ENCODE assay signal across 9 mouse cellular contexts in the genomic region with DNA sequence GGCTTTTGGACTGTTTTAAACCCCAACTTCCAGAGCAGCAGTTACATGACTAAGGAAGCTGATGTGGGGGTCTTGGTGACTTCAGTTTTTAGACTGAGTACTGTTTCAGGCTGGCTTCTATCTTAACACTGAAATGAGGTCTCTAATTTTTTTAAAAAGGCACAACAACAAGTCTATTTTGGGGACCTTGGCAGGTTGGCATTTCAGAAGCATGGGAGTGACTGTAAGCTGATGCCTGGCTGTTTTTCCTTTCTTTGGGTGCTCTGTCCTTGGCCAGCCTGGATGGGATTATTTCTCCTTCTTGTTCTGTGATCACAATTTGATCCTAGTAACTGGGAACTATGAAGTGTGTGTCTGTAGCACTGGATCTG.
DNase-seq lines count a peak whose midpoint lies in the region; ATAC-seq and TF ChIP-seq lines count a peak whose summit lies in the region.
"Had no signal": no experiment of that assay in that cellular context is flagged by ENCODE, and none has a peak within 500 bp of the region (broad histone marks: within the 10 kb centered on the region; RNA-seq: fewer than 3 reads in every experiment).

No protein-coding gene starts in this region.

- TF ChIP-seq EP300 in heart, postnatal 0 days (IDR thresholded peaks at IDR 0.05; ENCODE audit: low read depth) = no peak

- H3K36me3 ChIP-seq in lung, embryonic 15.5 days = peaks cover 33% of the 10 kb centered on the region
- peaks cover 45% of the 10 kb centered on the region for H3K36me3 ChIP-seq in heart, postnatal 0 days (replicated peaks; ENCODE audit: control insufficient read depth, insufficient read depth, low read length)
- peaks cover 27% of the 10 kb centered on the region for H3K36me3 ChIP-seq in myocyte (ENCODE audit: control insufficient read depth, insufficient read depth)
- H3K36me3 ChIP-seq in hindbrain, embryonic 14.5 days (replicated peaks; ENCODE audit: control insufficient read depth, insufficient read depth) = peaks cover 17% of the 10 kb centered on the region; the same call in 1 of the 2 replicates

- no peak overlapping the region for H3K9ac ChIP-seq in lung, embryonic 15.5 days
- peak overlapping the region; percentile 39 for H3K9ac ChIP-seq in heart, postnatal 0 days (replicated peaks; ENCODE audit: low read depth, low read length)
- H3K9ac ChIP-seq in hindbrain, embryonic 14.5 days = no peak overlapping the region

- peak overlapping the region; percentile 41 for H3K4me2 ChIP-seq in lung, embryonic 15.5 days
- H3K4me2 ChIP-seq in heart, postnatal 0 days (ENCODE audit: low read depth, low read length) = peak overlapping the region; percentile 59
- H3K4me2 ChIP-seq in myocyte (ENCODE audit: low read depth) = peak overlapping the region; percentile 44
- H3K4me2 ChIP-seq in hindbrain, embryonic 14.5 days (replicated peaks) = no peak overlapping the region

- DNase-seq in adrenal gland, adult 2 months = peak; percentile 33
- DNase-seq in adrenal gland, postnatal 4 days (ENCODE audit: low spot score in 2 of 2) = no peak
- no peak for DNase-seq in lung, postnatal 4 days
- no peak for DNase-seq in heart, postnatal 0 days (ENCODE audit: low spot score)
- DNase-seq in hindbrain, embryonic 14.5 days (ENCODE audit: low spot score) = no peak
- DNase-seq in left cerebral cortex, postnatal 36 days (ENCODE audit: low spot score in 2 of 2) = no peak
- DNase-seq: cerebellum, adult 11 months had no signal

- H3ac ChIP-seq in myocyte (ENCODE audit: control insufficient read depth, insufficient read length) = no peak overlapping the region

- TF ChIP-seq POLR2A in myocyte (IDR thresholded peaks at IDR 0.05; ENCODE audit: insufficient read length, low read depth) = no peak

- no peaks in the 10 kb centered on the region for H3K79me2 ChIP-seq in myocyte (ENCODE audit: control insufficient read depth, insufficient read depth)

- H3K4me1 ChIP-seq in lung, embryonic 15.5 days = peaks cover 32% of the 10 kb centered on the region
- peaks cover 45% of the 10 kb centered on the region for H3K4me1 ChIP-seq in heart, postnatal 0 days (ENCODE audit: control insufficient read depth, insufficient read depth)
- no peaks in the 10 kb centered on the region for H3K4me1 ChIP-seq in hindbrain, embryonic 14.5 days (replicated peaks; ENCODE audit: control insufficient read depth, insufficient read depth, low read length)

- no peak for ATAC-seq in lung, embryonic 15.5 days (ENCODE audit: borderline replicate concordance, extremely low read depth, low FRiP score, low TSS enrichment)
- ATAC-seq in heart, postnatal 0 days (ENCODE audit: insufficient read depth, low read depth) = no peak
- ATAC-seq in hindbrain, embryonic 14.5 days (ENCODE audit: low FRiP score) = no peak

- intact Hi-C loops in left cerebral cortex, postnatal 36 days (cut with DNase I) = no loop called here

- no peak for TF ChIP-seq CTCF in heart, postnatal 0 days (IDR thresholded peaks at IDR 0.05; ENCODE audit: low read depth)

- H3K27ac ChIP-seq in lung, embryonic 15.5 days = peak overlapping the region; percentile 67
- peak overlapping the region; percentile 79 for H3K27ac ChIP-seq in heart, postnatal 0 days (ENCODE audit: low read depth)
- no peak overlapping the region for H3K27ac ChIP-seq in hindbrain, embryonic 14.5 days

- H3K27me3 ChIP-seq in lung, embryonic 15.5 days = no peaks in the 10 kb centered on the region
- no peaks in the 10 kb centered on the region for H3K27me3 ChIP-seq in heart, postnatal 0 days (ENCODE audit: control insufficient read depth, insufficient read depth, low read length)
- H3K27me3 ChIP-seq in myocyte (ENCODE audit: control insufficient read depth, insufficient read depth, insufficient read length) = no peaks in the 10 kb centered on the region
- H3K27me3 ChIP-seq in hindbrain, embryonic 14.5 days (ENCODE audit: control insufficient read depth, insufficient read depth, low read length) = no peaks in the 10 kb centered on the region

- no peaks in the 10 kb centered on the region for H3K9me3 ChIP-seq in lung, embryonic 15.5 days
- H3K9me3 ChIP-seq in heart, postnatal 0 days (replicated peaks; ENCODE audit: control insufficient read depth, low read length) = no peaks in the 10 kb centered on the region
- H3K9me3 ChIP-seq in hindbrain, embryonic 14.5 days (ENCODE audit: control insufficient read depth, low read length) = no peaks in the 10 kb centered on the region

- H3K4me3 ChIP-seq in lung, embryonic 15.5 days = peak overlapping the region; percentile 17
- peak overlapping the region; percentile 36 for H3K4me3 ChIP-seq in heart, postnatal 0 days (ENCODE audit: low read depth, low read length)
- no peak overlapping the region for H3K4me3 ChIP-seq in myocyte
- H3K4me3 ChIP-seq in hindbrain, embryonic 14.5 days (replicated peaks; ENCODE audit: low read length) = no peak overlapping the region

TF ChIP-seq in myocyte, 11 proteins besides CTCF, POLR2A, EP300 and RAD21:
- TF ChIP-seq USF1 (IDR thresholded peaks at IDR 0.05; ENCODE audit: low read depth) = no peak
- TF ChIP-seq MYOG (IDR thresholded peaks at IDR 0.05; ENCODE audit: control insufficient read depth in 1 of 3, insufficient read depth in 1 of 3, insufficient read length in 2 of 3, low read depth in 2 of 3) = no peak
- no peak for TF ChIP-seq POLR2AphosphoS2 (IDR thresholded peaks at IDR 0.05; ENCODE audit: insufficient read length, low read depth)
- no peak for TF ChIP-seq REST (IDR thresholded peaks at IDR 0.05; ENCODE audit: insufficient read depth, insufficient read length)
- TF ChIP-seq CEBPB (IDR thresholded peaks at IDR 0.05; ENCODE audit: insufficient read depth, poor library complexity, severe bottlenecking) = no peak
- no peak for TF ChIP-seq MYOD1 (IDR thresholded peaks at IDR 0.05; ENCODE audit: control insufficient read depth in 1 of 3, insufficient read length in 2 of 3, low read depth in 2 of 3)
- TF ChIP-seq TCF12 (IDR thresholded peaks at IDR 0.05; ENCODE audit: insufficient read depth, poor library complexity, severe bottlenecking) = no peak
- TF ChIP-seq E2F4 (IDR thresholded peaks at IDR 0.05; ENCODE audit: insufficient read depth) = no peak
- TF ChIP-seq MAX (IDR thresholded peaks at IDR 0.05; ENCODE audit: low read depth) = no peak
- TF ChIP-seq TCF3 (IDR thresholded peaks at IDR 0.05; ENCODE audit: insufficient read length, low read depth) = no peak
- no peak for TF ChIP-seq SRF (IDR thresholded peaks at IDR 0.05; ENCODE audit: control insufficient read depth, insufficient read length, low read depth)
TF ChIP-seq in myocyte: peak in this region for 0.

Comparison
In these comparisons a context has a peak if more than half of its experiments do, and no peak if none do; other contexts are left out.
1. H3K4me3 ChIP-seq: peak in lung, embryonic 15.5 days (single experiment) and heart, postnatal 0 days (single experiment); none in myocyte (single experiment) and hindbrain, embryonic 14.5 days (single experiment).